Mouse (Mus musculus) thymus, adult 18-20 months (tissue): Measurements from ENCODE around the gene Hcls1.

Experiments
- DNase-seq, 2 experiments: peaks; one replicate each; pipeline ENCODE4 v3.0.0; 2022; ENCODE audit warnings: mixed read lengths in 2 of 2

The Hcls1 gene

GRCm38 (mm10) chr16:36934841-36935620 is at the start of gene Hcls1:
Gene Hcls1, plus strand, starts transcription at chr16:36934983.
- DNase-seq = peak; percentile 72 to 81

- no peak for DNase-seq
These were observed 48.9 kb upstream of the Hcls1 start for GRCm38 (mm10) chr16:36885912-36886311.

- DNase-seq = no peak
These were observed 47.2 kb upstream of the Hcls1 start for GRCm38 (mm10) chr16:36887546-36887945.

GRCm38 (mm10) chr16:36890559-36890958 is 44.2 kb upstream of the Hcls1 start:
- no peak for DNase-seq

GRCm38 (mm10) chr16:36891415-36891814 is 43.4 kb upstream of the Hcls1 start:
- no peak for DNase-seq

- DNase-seq = no peak
These were observed 41.5 kb upstream of the Hcls1 start for GRCm38 (mm10) chr16:36893317-36893716.

GRCm38 (mm10) chr16:36896712-36897111 is 38.1 kb upstream of the Hcls1 start:
- no peak for DNase-seq

GRCm38 (mm10) chr16:36903156-36903555 is 31.6 kb upstream of the Hcls1 start:
- DNase-seq = no peak

GRCm38 (mm10) chr16:36911909-36912308 is 22.9 kb upstream of the Hcls1 start:
- no peak for DNase-seq

GRCm38 (mm10) chr16:36912311-36912710 is 22.5 kb upstream of the Hcls1 start:
- DNase-seq = no peak

- no peak for DNase-seq
These were observed 20.6 kb upstream of the Hcls1 start for GRCm38 (mm10) chr16:36914195-36914594.

- DNase-seq = no peak
These were observed 16.3 kb upstream of the Hcls1 start for GRCm38 (mm10) chr16:36918505-36918904.

- DNase-seq = no peak
These were observed 14.4 kb upstream of the Hcls1 start for GRCm38 (mm10) chr16:36920410-36920809.

- DNase-seq = no peak
These were observed 13.6 kb upstream of the Hcls1 start for GRCm38 (mm10) chr16:36921067-36921613.

- peak in 1 of 2 experiments; percentile 34 for DNase-seq
These were observed 12.8 kb upstream of the Hcls1 start for GRCm38 (mm10) chr16:36921980-36922379.

- DNase-seq = no peak
These were observed 10.5 kb upstream of the Hcls1 start for GRCm38 (mm10) chr16:36924312-36924711.

- DNase-seq = no peak
These were observed 9.4 kb upstream of the Hcls1 start for GRCm38 (mm10) chr16:36925351-36925750.

- no peak for DNase-seq
These were observed 9.0 kb upstream of the Hcls1 start for GRCm38 (mm10) chr16:36925797-36926196.

GRCm38 (mm10) chr16:36926514-36927447 is 8.0 kb upstream of the Hcls1 start:
- no peak for DNase-seq

- peak in 1 of 2 experiments; percentile 45 for DNase-seq
These were observed 7.2 kb upstream of the Hcls1 start for GRCm38 (mm10) chr16:36927495-36928105.

GRCm38 (mm10) chr16:36928106-36928500 is 6.7 kb upstream of the Hcls1 start:
- DNase-seq = no peak

- no peak for DNase-seq
These were observed 5.6 kb upstream of the Hcls1 start for GRCm38 (mm10) chr16:36929216-36929615.
